Mouse (Mus musculus): ENCODE data around the gene Cactin. TPM values are rescaled to one million over a fixed set of nuclear protein-coding genes. Genes with fewer than 3 reads are reported as not detected.

Cactin gene
- polyA plus RNA-seq, 1 experiment = 41.4 TPM

DNA sequence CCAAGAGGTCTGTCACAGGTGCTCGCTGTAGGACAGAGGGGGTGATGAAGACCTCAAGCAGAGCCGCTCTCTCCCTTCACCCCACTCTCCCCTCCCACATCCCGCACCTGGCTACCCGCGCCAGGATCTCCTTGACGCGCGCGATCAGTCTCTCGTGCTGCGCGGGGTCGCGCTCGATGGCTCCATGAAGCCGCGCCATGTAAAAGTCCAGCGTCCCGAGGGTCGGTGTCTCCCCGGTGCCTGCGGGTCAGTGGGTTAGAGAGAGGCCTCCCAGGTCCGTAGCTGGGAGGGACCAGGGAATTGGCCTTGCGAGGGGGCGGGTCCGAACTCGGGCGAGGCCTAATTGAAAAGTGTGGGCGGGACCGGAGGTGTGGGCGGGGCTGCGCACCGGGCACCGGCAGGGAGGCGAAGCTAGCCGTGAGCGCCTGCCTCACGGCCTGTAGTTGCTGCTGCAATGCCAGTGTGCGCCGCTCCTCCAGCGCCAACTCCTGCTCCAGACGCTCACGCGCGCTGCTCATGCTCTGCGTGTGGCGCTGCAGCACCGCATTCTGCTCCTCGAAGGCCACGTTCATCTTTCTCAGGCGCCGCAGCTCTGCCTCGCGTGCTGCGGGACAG, 25.7 kb downstream of the Cactin start:
- peak; percentile 83 for DNase-seq (ENCODE audit: low read depth)
- TF ChIP-seq POLR2A (IDR thresholded peaks at IDR 0.05; ENCODE audit: borderline replicate concordance, extremely low read depth, insufficient read depth, insufficient read length, poor library complexity, severe bottlenecking) (no peak), CTCF (IDR thresholded peaks at IDR 0.05; ENCODE audit: borderline replicate concordance, extremely low read depth, insufficient read depth, insufficient read length) (peak; percentile 43; the same call in 1 of the 2 replicates)

DNA sequence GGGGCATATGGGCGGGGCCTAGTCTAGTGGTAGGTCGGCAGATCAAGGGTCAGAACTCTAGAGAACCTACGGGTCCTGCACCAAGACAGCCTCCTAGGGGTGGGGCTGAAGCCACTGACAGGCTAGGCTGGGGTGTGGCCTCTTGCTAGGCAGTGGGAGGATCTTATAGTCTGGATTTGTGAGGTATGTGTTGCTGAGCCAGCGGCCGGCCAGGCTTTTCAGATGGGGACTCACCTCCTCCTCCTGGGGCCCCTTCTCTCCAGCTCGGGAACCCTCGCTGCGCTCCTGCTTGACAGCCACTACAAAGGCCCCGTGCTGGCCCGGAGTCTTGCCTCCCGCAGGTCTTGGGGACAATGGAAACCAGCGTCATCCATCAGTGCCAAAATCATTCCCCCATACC, 28.2 kb downstream of the Cactin start:
- TF ChIP-seq POLR2A (IDR thresholded peaks at IDR 0.05; ENCODE audit: borderline replicate concordance, extremely low read depth, insufficient read depth, insufficient read length, poor library complexity, severe bottlenecking) = no peak
- no peak for TF ChIP-seq CTCF (IDR thresholded peaks at IDR 0.05; ENCODE audit: borderline replicate concordance, extremely low read depth, insufficient read depth, insufficient read length)
- DNase-seq (ENCODE audit: low read depth) = no peak

DNA sequence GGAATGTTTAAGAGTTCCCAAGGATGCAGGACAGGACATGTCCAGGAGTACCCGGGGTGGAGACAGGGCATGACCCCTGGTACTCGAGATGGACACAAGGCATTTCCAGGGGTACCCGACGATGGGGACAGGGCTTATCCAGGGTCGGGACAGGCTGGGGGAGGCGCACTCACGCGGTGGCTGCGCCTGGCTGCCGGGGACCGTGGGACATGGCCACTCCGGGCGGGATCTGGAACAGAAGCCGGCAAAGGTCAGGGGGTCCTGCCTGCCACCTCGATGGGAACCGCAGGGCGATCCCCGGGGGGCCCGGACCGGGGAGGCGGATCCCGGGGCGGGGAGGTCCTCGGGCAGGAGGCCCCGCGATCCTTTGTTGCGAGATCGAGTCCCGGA, 29.1 kb downstream of the Cactin start:
- no peak for DNase-seq (ENCODE audit: low read depth)
- no peak for TF ChIP-seq CTCF (IDR thresholded peaks at IDR 0.05; ENCODE audit: borderline replicate concordance, extremely low read depth, insufficient read depth, insufficient read length)
- TF ChIP-seq POLR2A (IDR thresholded peaks at IDR 0.05; ENCODE audit: borderline replicate concordance, extremely low read depth, insufficient read depth, insufficient read length, poor library complexity, severe bottlenecking) = no peak

DNA sequence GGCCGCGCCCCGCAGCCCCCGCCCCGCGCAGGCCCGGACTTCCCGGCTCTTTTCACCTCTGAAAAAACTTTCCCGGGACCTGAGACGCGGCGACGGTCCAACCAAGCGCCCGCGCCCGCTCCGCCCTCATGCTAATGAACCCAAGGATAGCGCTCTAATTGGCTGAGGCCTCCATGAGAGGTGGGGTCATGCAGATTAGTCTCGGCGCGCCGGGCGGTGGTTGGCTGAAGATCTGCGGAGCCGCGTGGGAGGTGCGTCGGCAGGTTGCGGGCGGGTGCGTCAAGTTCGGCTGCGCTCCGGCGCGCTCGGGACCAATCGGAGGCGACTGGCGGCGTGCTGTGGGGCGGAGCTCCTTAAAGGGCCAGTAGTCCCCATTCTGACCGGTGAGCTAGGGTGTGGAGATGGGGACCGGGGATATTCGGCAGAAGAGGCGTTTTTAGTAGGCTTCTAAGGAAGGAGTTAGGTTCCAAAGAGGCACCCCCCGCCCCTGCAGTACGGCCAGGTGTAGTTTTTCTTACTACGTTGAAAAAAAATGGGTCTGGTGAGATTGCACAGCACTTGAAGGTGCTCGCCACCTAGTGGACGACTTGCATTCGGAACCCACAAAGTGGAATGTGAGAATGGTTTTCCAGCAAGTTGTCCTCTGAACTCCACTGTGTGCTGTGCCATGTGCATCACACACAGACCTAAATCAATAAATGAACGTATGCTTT, 29.6 kb downstream of the Cactin start, which contains the start of gene Hmg20b:
Hmg20b (minus strand) TSS at position 130 of the 713 bp plus-strand sequence.
- TF ChIP-seq CTCF (IDR thresholded peaks at IDR 0.05; ENCODE audit: borderline replicate concordance, extremely low read depth, insufficient read depth, insufficient read length) = peak; percentile 84
- TF ChIP-seq POLR2A (IDR thresholded peaks at IDR 0.05; ENCODE audit: borderline replicate concordance, extremely low read depth, insufficient read depth, insufficient read length, poor library complexity, severe bottlenecking) = 0 out of 2 replicates have a peak, but pooled peaks have one; percentile 25

DNA sequence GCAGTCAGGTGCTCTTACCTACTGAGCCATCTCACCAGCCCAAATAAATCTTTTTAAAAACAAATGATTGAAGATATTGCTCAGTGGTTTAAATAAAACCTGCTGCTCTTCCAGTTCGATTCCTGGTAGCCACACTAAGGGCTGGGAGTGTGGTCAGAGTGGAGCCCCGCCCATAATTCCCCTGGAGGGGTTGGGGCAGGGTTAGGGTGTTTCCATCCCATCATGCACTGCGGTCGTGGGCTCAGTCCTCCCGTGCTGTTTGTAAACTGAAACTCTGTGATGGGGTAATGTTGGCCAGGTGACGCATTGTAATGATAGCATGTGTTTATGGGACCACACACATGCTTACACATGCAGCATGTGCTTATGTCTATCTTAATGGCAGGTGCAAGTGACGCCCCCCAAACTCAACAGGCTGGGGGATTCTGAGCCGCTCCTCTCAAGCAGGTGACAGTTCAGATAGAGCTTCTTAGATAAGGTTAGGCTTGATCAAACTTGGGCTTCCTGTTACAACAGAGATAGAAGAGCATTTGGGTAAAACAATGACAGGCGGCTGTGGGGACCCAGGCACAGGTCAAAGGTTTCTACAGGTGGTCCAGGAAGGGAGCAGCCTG, 30.9 kb downstream of the Cactin start:
- TF ChIP-seq POLR2A (IDR thresholded peaks at IDR 0.05; ENCODE audit: borderline replicate concordance, extremely low read depth, insufficient read depth, insufficient read length, poor library complexity, severe bottlenecking) (no peak), CTCF (IDR thresholded peaks at IDR 0.05; ENCODE audit: borderline replicate concordance, extremely low read depth, insufficient read depth, insufficient read length) (no peak)

More for the DNA sequence above, 29.6 kb downstream of the Cactin start, which contains the start of gene Hmg20b:
- DNase-seq (ENCODE audit: low read depth) = peak; percentile 100

DNA sequence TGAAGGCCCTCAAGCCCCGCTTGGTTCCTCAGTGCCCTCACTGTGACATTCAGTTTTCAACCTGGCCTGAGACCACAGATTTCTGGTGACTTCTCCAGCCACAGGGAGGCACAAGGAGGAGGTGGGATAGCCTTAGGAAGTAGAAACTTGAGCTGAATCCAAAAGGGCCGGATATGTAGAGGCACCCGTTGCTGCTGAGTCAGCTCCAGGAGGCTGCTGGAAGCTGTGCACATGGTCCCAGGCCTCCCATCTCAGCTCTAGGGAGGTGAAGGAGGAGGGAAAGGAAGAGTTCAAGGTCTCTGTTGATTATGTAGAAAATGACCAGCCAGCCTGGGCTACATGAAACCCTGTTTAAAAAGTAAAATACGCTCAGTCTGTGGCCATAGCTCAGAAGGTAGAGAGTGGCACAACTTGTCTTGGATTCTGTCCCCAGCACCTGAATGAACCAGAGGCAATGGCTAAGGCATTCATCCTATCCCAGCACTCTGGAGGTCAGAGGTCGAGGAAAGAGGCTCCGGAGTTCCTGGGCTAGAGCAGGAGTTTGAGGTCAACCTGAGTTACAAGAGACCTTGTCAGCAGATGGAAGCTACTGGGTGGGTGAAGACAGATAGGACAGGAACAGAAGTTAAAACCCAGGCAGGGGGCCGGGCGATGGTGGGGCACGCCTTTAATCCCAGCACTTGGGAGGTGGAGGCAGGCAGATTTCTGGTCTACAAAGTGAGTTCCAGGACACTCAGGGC, 34.0 kb downstream of the Cactin start:
- no peak for TF ChIP-seq POLR2A (IDR thresholded peaks at IDR 0.05; ENCODE audit: borderline replicate concordance, extremely low read depth, insufficient read depth, insufficient read length, poor library complexity, severe bottlenecking)
- no peak for DNase-seq (ENCODE audit: low read depth)

More for the DNA sequence above, 30.9 kb downstream of the Cactin start:
- DNase-seq (ENCODE audit: low read depth) = no peak

DNA sequence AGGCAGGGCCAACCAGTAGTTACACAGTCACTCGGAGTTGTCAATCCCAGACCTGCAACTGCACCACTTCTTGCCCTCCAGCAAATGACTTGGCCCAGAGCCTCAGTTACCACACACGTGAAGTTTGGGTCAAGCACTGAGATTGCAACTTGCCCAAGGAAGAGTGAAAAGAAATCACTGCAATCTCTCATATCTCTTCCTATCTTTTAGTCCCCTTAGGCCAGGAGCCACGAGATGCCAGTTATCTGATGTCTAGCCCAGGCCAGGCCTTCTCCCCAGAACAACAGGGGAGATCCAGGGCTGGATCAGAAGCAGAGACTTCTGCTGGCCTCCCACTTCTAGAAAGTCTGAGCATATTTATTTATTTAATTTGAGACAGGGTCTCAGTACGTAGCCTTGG, 34.6 kb downstream of the Cactin start:
- TF ChIP-seq CTCF (IDR thresholded peaks at IDR 0.05; ENCODE audit: borderline replicate concordance, extremely low read depth, insufficient read depth, insufficient read length) = no peak
- no peak for TF ChIP-seq POLR2A (IDR thresholded peaks at IDR 0.05; ENCODE audit: borderline replicate concordance, extremely low read depth, insufficient read depth, insufficient read length, poor library complexity, severe bottlenecking)
- no peak for DNase-seq (ENCODE audit: low read depth)

DNA sequence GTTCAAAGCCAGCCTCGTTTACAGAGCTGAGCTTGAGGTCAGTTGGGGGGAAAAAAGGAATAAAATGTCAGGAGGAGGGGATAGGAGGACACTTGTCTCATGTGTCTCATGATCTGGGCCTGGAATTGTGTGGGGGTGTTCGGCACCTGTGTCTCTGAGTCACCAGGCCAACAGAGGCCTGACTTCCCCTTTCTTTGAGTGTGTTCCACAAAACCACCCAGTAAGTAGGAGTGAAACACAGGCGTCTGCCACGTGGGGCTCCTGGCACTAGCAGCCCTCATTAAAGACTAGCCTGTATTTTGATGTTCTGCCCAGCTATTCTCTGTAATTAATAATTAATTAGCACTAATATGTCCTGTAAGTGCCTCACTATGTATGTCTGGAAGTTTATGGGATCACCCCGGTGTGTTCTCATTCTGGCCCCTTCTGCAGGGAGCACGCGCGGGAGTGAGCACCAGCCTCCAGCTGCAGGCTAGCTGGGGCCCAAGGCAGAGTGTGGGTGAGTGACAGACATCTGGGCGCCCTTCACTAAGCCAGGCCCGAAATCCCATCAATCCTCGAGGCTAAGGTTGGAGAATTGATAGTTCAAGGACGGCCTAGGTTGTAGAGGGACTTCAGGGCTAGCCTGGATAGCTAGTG, 35.6 kb downstream of the Cactin start:
- DNase-seq (ENCODE audit: low read depth) = no peak
- TF ChIP-seq CTCF (IDR thresholded peaks at IDR 0.05; ENCODE audit: borderline replicate concordance, extremely low read depth, insufficient read depth, insufficient read length) = no peak
- TF ChIP-seq POLR2A (IDR thresholded peaks at IDR 0.05; ENCODE audit: borderline replicate concordance, extremely low read depth, insufficient read depth, insufficient read length, poor library complexity, severe bottlenecking) = no peak

DNA sequence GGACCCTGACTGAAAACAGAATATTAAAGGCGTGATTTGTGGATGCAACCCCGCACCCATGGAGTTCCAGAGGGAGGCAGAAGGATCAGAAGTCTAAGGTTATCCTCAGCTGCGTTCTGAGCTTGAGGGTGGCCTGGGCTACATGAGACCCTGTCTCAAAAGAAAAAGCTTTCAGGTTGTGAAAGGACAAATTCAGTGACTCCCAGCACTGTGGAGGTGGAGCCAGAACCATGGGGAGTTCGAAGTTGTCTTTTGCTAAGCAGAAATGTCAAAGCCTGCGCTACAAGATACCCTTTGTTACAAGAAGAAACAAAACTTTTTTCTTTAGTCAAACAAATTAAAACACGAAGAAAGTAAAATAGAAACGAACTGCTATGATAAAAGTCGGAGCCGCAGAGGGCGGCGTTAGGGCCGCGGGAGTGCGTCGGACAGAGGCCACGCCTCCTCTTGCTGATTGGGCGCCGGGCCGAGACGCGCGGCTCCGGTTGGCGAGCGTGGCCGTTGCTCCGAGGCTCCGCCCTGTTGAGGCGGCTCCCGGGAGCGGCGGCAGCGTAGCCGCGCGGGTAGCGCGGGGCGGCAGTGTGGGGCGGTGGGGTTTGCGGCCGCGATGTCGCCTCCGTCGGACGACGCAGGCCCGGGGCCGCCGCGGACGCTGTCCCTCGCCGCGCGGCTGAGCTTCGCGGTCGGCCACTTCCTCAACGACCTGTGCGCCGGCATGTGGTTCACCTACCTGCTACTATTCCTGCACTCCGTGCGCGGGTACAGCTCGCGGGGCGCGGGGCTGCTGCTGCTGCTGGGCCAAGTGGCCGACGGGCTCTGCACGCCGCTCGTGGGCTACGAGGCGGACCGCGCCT, 36.3 kb downstream of the Cactin start, which contains the start of gene Mfsd12:
Mfsd12 (plus strand) TSS at position 501 of the 854 bp plus-strand sequence.
- DNase-seq (ENCODE audit: low read depth) = peak; percentile 96
- TF ChIP-seq POLR2A (IDR thresholded peaks at IDR 0.05; ENCODE audit: borderline replicate concordance, extremely low read depth, insufficient read depth, insufficient read length, poor library complexity, severe bottlenecking) = peak; percentile 79
- TF ChIP-seq CTCF (IDR thresholded peaks at IDR 0.05; ENCODE audit: borderline replicate concordance, extremely low read depth, insufficient read depth, insufficient read length) = no peak

DNA sequence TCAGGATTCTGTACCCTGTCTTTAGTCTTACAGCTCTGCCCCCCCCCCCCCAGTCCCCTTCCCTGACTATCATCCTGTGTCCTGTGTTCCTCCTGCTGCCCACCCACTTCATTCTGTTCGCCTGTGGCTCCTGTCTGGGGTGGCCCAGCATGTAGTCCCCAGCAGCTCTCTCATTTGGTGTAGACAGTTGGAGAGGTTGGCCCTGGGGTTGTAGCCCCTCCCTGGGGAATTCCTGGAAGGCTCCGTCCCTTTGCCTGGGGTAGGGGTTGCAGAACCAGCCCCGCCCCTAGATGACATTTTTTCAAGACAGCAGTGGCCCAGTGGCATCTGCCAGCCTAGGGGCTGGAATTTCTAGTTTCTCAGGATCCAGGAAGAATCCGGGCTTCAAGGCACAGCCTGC, 37.3 kb downstream of the Cactin start:
- DNase-seq (ENCODE audit: low read depth) = no peak
- TF ChIP-seq POLR2A (IDR thresholded peaks at IDR 0.05; ENCODE audit: borderline replicate concordance, extremely low read depth, insufficient read depth, insufficient read length, poor library complexity, severe bottlenecking) (no peak), CTCF (IDR thresholded peaks at IDR 0.05; ENCODE audit: borderline replicate concordance, extremely low read depth, insufficient read depth, insufficient read length) (no peak)
